Mouse (Mus musculus): Measurements from ENCODE around the gene Fbxl2.

- TF ChIP-seq GATA1 (IDR thresholded peaks at IDR 0.05; ENCODE audit: borderline replicate concordance, low read length) (no peak), FLI1 (IDR thresholded peaks at IDR 0.05; ENCODE audit: low read length) (no peak)
Observed at GRCm38 (mm10) chr9:114050106-114050505, 4.1 kb upstream of the Fbxl2 start.

All from megakaryocyte, embryonic 14.5 days (primary cell).